Mouse (Mus musculus): ENCODE results near the gene Gm20458. TPM values are rescaled to one million over a fixed set of nuclear protein-coding genes. Genes with fewer than 3 reads are reported as not detected.

The Gm20458 gene
- polyA plus RNA-seq, 2 experiments, result 9.0 to 14.3 TPM

DNA sequence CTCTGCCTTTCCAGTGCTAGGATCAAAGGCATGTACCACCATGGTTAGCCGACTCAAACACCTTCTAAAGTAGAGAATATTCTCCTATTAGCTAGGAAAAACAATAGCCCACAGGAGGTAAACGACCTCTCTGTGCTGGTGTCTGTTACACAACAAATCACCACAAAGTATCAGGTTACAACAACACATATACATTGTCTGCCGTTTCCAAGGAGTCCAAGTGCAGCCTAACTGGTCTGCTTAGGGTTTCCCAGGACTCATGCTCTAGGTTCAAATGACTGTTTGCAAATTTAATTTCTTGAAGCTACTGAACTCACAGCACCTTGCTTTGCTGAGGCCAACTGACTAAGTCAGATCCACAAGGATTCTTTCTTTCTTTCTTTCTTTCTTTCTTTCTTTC lies 41.3 kb upstream of the Gm20458 start:
- Histone ChIP-seq H3K4me2 (replicated peaks; ENCODE audit: low read depth, low read length, severe bottlenecking) (no peak overlapping the region), H3K27ac (replicated peaks; ENCODE audit: low read depth, low read length) (no peak overlapping the region), H3K27me3 (ENCODE audit: control insufficient read depth, insufficient read depth, low read length) (no peaks in the 10 kb centered on the region), H3K4me1 (ENCODE audit: control insufficient read depth, insufficient read depth, low read length) (peaks cover 13% of the 10 kb centered on the region; the same call in 1 of the 2 replicates), H3K9me3 (ENCODE audit: control insufficient read depth, low read length) (no peaks in the 10 kb centered on the region), H3K36me3 (ENCODE audit: control insufficient read depth, insufficient read depth, low read length) (peaks cover 14% of the 10 kb centered on the region), H3K9ac (ENCODE audit: low read depth, low read length, severe bottlenecking) (no peak overlapping the region), H3K4me3 (replicated peaks; ENCODE audit: low read length) (no peak overlapping the region)
- no peak for TF ChIP-seq POLR2A (IDR thresholded peaks at IDR 0.05; ENCODE audit: borderline replicate concordance, extremely low read depth, insufficient read depth, insufficient read length)
- WGBS, result 0% methylated on average over 3 of the region's 3 CpGs
- ATAC-seq (ENCODE audit: low FRiP score, low read depth) (no peak), DNase-seq (ENCODE audit: low spot score) (no peak)

DNA sequence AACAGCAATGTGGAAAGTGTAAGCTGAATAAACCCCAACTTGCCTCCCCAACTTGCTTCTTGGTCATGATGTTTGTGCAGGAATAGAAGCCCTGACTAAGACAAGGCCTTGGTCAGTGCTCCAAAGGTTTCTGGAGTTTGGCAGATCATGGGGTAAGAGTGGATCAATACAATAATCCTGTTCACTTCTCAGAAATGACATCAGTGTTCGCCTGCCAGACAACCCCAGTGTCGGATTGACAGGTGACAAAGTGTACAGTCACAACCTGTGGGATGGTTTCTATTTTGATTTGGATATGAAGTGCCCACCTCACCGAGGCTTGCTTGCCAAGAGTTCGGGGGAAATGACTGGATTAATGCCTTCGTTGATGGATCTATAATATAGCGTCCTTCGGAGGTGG lies 39.5 kb upstream of the Gm20458 start:
- ATAC-seq (ENCODE audit: low FRiP score, low read depth) (no peak), DNase-seq (ENCODE audit: low spot score) (no peak)
- no peak overlapping the region for H3K9ac ChIP-seq (ENCODE audit: low read depth, low read length, severe bottlenecking)
- TF ChIP-seq POLR2A (IDR thresholded peaks at IDR 0.05; ENCODE audit: borderline replicate concordance, extremely low read depth, insufficient read depth, insufficient read length), result no peak
- no peak overlapping the region for H3K4me3 ChIP-seq (replicated peaks; ENCODE audit: low read length)
- H3K27me3 ChIP-seq (ENCODE audit: control insufficient read depth, insufficient read depth, low read length), result no peaks in the 10 kb centered on the region
- H3K9me3 ChIP-seq (ENCODE audit: control insufficient read depth, low read length), result no peaks in the 10 kb centered on the region
- H3K4me1 ChIP-seq (ENCODE audit: control insufficient read depth, insufficient read depth, low read length), result peaks cover 13% of the 10 kb centered on the region; the same call in 1 of the 2 replicates
- 86% methylated on average over 7 of the region's 7 CpGs for WGBS
- no peak overlapping the region for H3K4me2 ChIP-seq (replicated peaks; ENCODE audit: low read depth, low read length, severe bottlenecking)
- peaks cover 29% of the 10 kb centered on the region for H3K36me3 ChIP-seq (ENCODE audit: control insufficient read depth, insufficient read depth, low read length)
- no peak overlapping the region for H3K27ac ChIP-seq (replicated peaks; ENCODE audit: low read depth, low read length)

DNA sequence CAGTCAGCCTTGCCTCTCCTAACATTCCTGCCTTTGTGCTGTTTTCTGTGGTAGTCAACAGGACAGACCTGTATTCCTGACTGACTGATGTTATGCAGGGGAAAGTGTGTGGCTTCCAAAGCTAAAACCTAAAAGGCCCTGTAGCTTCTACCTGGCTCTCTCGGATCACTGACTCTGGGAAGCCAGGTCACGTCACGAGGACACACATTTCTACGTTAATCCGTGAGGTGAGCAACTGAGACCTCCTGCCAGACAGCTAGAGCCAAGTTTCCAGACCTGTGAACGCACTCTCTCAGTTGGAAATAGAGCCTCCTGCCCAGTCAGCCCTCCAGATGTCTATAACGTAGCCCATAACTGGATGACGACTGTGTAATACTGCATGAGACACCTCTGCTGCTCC lies 38.8 kb upstream of the Gm20458 start:
- Histone ChIP-seq H3K27ac (replicated peaks; ENCODE audit: low read depth, low read length) (peak overlapping the region; percentile 58; the same call in 1 of the 2 replicates), H3K27me3 (ENCODE audit: control insufficient read depth, insufficient read depth, low read length) (no peaks in the 10 kb centered on the region), H3K4me1 (ENCODE audit: control insufficient read depth, insufficient read depth, low read length) (peaks cover 13% of the 10 kb centered on the region; the same call in 1 of the 2 replicates), H3K4me3 (replicated peaks; ENCODE audit: low read length) (no peak overlapping the region), H3K4me2 (replicated peaks; ENCODE audit: low read depth, low read length, severe bottlenecking) (no peak overlapping the region), H3K9ac (ENCODE audit: low read depth, low read length, severe bottlenecking) (no peak overlapping the region), H3K36me3 (ENCODE audit: control insufficient read depth, insufficient read depth, low read length) (peaks cover 35% of the 10 kb centered on the region), H3K9me3 (ENCODE audit: control insufficient read depth, low read length) (no peaks in the 10 kb centered on the region)
- DNase-seq (ENCODE audit: low spot score), result no peak
- WGBS, result 54% methylated on average over 8 of the region's 8 CpGs
- peak; percentile 8; the same call in 1 of the 2 replicates for ATAC-seq (ENCODE audit: low FRiP score, low read depth)
- no peak for TF ChIP-seq POLR2A (IDR thresholded peaks at IDR 0.05; ENCODE audit: borderline replicate concordance, extremely low read depth, insufficient read depth, insufficient read length)

GRCm38 (mm10) chr2:164422675-164423393 lies 37.9 kb upstream of the Gm20458 start:
- Histone ChIP-seq H3K9me3 (ENCODE audit: control insufficient read depth, low read length) (no peaks in the 10 kb centered on the region), H3K27me3 (ENCODE audit: control insufficient read depth, insufficient read depth, low read length) (no peaks in the 10 kb centered on the region), H3K4me3 (replicated peaks; ENCODE audit: low read length) (no peak overlapping the region), H3K36me3 (ENCODE audit: control insufficient read depth, insufficient read depth, low read length) (peaks cover 41% of the 10 kb centered on the region), H3K27ac (replicated peaks; ENCODE audit: low read depth, low read length) (peak overlapping the region; percentile 58; the same call in 1 of the 2 replicates), H3K4me2 (replicated peaks; ENCODE audit: low read depth, low read length, severe bottlenecking) (no peak overlapping the region), H3K9ac (ENCODE audit: low read depth, low read length, severe bottlenecking) (no peak overlapping the region), H3K4me1 (ENCODE audit: control insufficient read depth, insufficient read depth, low read length) (peaks cover 13% of the 10 kb centered on the region; the same call in 1 of the 2 replicates)
- ATAC-seq (ENCODE audit: low FRiP score, low read depth), result no peak
- TF ChIP-seq POLR2A (IDR thresholded peaks at IDR 0.05; ENCODE audit: borderline replicate concordance, extremely low read depth, insufficient read depth, insufficient read length), result no peak
- 80% methylated on average over 15 of the region's 15 CpGs for WGBS
- DNase-seq (ENCODE audit: low spot score), result no peak

DNA sequence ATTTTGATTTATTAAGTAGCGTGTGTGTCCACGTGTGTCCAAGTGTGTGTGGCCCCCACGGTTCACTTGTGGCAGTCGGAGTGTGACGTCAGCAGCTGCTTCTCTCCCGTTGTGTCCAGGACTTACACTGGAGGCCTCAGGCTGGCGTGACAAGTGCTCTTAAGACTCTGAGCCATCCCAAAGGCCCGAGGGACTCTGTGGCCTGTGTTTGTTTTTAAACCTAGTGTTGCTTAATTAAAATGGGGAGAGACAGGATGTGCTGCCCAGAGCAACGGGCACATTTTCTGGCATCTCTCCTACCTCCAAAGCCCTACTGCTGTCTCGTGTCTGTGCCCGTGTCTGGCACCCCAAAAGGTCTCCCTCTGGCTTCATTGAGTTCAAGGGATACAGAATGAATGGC lies 37.3 kb upstream of the Gm20458 start:
- TF ChIP-seq POLR2A (IDR thresholded peaks at IDR 0.05; ENCODE audit: borderline replicate concordance, extremely low read depth, insufficient read depth, insufficient read length), result no peak
- Histone ChIP-seq H3K27me3 (ENCODE audit: control insufficient read depth, insufficient read depth, low read length) (no peaks in the 10 kb centered on the region), H3K4me2 (replicated peaks; ENCODE audit: low read depth, low read length, severe bottlenecking) (no peak overlapping the region), H3K36me3 (ENCODE audit: control insufficient read depth, insufficient read depth, low read length) (peaks cover 47% of the 10 kb centered on the region), H3K9me3 (ENCODE audit: control insufficient read depth, low read length) (no peaks in the 10 kb centered on the region), H3K4me1 (ENCODE audit: control insufficient read depth, insufficient read depth, low read length) (peaks cover 10% of the 10 kb centered on the region; the same call in 1 of the 2 replicates), H3K9ac (ENCODE audit: low read depth, low read length, severe bottlenecking) (no peak overlapping the region), H3K27ac (replicated peaks; ENCODE audit: low read depth, low read length) (no peak overlapping the region), H3K4me3 (replicated peaks; ENCODE audit: low read length) (no peak overlapping the region)
- no peak for ATAC-seq (ENCODE audit: low FRiP score, low read depth)
- 87% methylated on average over 11 of the region's 11 CpGs for WGBS
- DNase-seq (ENCODE audit: low spot score), result no peak
